Mouse (Mus musculus): Measurements from ENCODE around the gene Pak2.

DNA sequence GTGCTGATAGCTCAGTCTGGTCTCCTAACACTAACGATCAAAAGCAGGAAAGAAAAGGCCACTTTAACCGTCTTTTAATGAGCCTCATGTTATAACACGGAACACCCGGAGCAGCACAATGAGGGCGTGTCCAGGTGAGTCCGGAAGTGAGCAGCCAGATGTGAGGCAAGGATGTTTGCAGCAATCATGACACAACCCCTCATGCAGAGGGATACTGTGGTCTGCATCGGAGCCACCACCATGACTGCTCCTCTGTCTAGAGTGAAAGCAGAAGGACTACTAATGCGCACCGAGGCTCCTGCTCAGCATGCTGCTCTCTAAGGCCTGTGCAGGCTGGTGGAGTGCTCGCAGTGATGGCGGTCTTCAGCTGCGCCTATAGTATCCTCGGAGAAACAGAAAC is 23.2 kb upstream of the Pak2 start:
- TF ChIP-seq CTCF (IDR thresholded peaks at IDR 0.05; ENCODE audit: extremely low read depth, insufficient read length, insufficient replicate concordance, low read depth, low read length): no peak
- no peak for TF ChIP-seq POLR2A (IDR thresholded peaks at IDR 0.05; ENCODE audit: low read depth, low read length)
